15 mouse cellular contexts compared by ENCODE assay signal in genomic region chr12:40473709-40474108, GRCm38 (mm10). TPM values are rescaled to one million over a fixed set of nuclear protein-coding genes. Genes with fewer than 3 reads are reported as not detected.
A peak's percentile ranks its signal among the peaks of the same experiment; 100 is the strongest.
DNase-seq lines count a peak whose midpoint lies in the region; ATAC-seq and TF ChIP-seq lines count a peak whose summit lies in the region.
"Had no signal": no experiment of that assay in that cellular context is flagged by ENCODE, and none has a peak within 500 bp of the region (broad histone marks: within the 10 kb centered on the region; RNA-seq: fewer than 3 reads in every experiment).

No protein-coding gene starts in this region.

- POLR2A ChIA-PET in Patski (lab: Charles Lee), result no interaction called here

- DNase-seq in Muller cell, postnatal 12 days (ENCODE audit: inconsistent ontology term), result peak; percentile 45
- peak; percentile 24 for DNase-seq in Patski (ENCODE audit: low read depth, low spot score)
- no peak for DNase-seq in urinary bladder, postnatal 14 days (ENCODE audit: low spot score)
- DNase-seq: adrenal gland, postnatal 25 days; cerebellum, adult 18-20 months; cerebellum, adult 9-11 months; cerebellum, postnatal 36 days; gastrocnemius, postnatal 10 days had no signal

- H3K4me1 ChIP-seq in kidney, embryonic 14.5 days (ENCODE audit: control insufficient read depth, insufficient read depth, low read length), result peaks cover 22% of the 10 kb centered on the region
- peaks cover 24% of the 10 kb centered on the region for H3K4me1 ChIP-seq in kidney, embryonic 16.5 days (ENCODE audit: insufficient read depth, low read length)
- H3K4me1 ChIP-seq in embryonic facial prominence, embryonic 15.5 days, result peaks cover 27% of the 10 kb centered on the region

- CTCF ChIA-PET in Patski (lab: Charles Lee), result no interaction called here

- H3K9me3 ChIP-seq in kidney, embryonic 14.5 days (ENCODE audit: control insufficient read depth, low read length), result no peaks in the 10 kb centered on the region
- H3K9me3 ChIP-seq in kidney, embryonic 16.5 days (ENCODE audit: low read length), result no peaks in the 10 kb centered on the region
- H3K9me3 ChIP-seq in embryonic facial prominence, embryonic 15.5 days (replicated peaks), result no peaks in the 10 kb centered on the region
- H3K9me3 ChIP-seq: forebrain, embryonic 15.5 days; heart, embryonic 12.5 days; hindbrain, embryonic 13.5 days; intestine, embryonic 15.5 days had no signal

- no peak overlapping the region for H3K4me2 ChIP-seq in kidney, embryonic 14.5 days (replicated peaks; ENCODE audit: low read depth, low read length)
- H3K4me2 ChIP-seq in kidney, embryonic 16.5 days (replicated peaks; ENCODE audit: low read depth, low read length), result no peak overlapping the region
- H3K4me2 ChIP-seq in embryonic facial prominence, embryonic 15.5 days (replicated peaks), result no peak overlapping the region
- H3K4me2 ChIP-seq: forebrain, embryonic 15.5 days; hindbrain, embryonic 13.5 days; intestine, embryonic 15.5 days had no signal

- WGBS in kidney, embryonic 14.5 days, result 12% methylated on average over 2 of the region's 2 CpGs
- WGBS in kidney, embryonic 16.5 days, result 36% methylated on average over 2 of the region's 2 CpGs
- 32% methylated on average over 2 of the region's 2 CpGs for WGBS in embryonic facial prominence, embryonic 15.5 days

- no peak overlapping the region for H3K9ac ChIP-seq in kidney, embryonic 14.5 days (ENCODE audit: low read depth, low read length)
- no peak overlapping the region for H3K9ac ChIP-seq in kidney, embryonic 16.5 days (replicated peaks; ENCODE audit: low read length)
- no peak overlapping the region for H3K9ac ChIP-seq in embryonic facial prominence, embryonic 15.5 days
- H3K9ac ChIP-seq: forebrain, embryonic 15.5 days; heart, embryonic 12.5 days; hindbrain, embryonic 13.5 days; intestine, embryonic 15.5 days had no signal

- H3K27ac ChIP-seq in kidney, embryonic 14.5 days (ENCODE audit: low read depth, low read length), result 0 out of 2 replicates have a peak overlapping the region, but pooled peaks have one; percentile 32
- no peak overlapping the region for H3K27ac ChIP-seq in kidney, embryonic 16.5 days (ENCODE audit: low read length)
- no peak overlapping the region for H3K27ac ChIP-seq in embryonic facial prominence, embryonic 15.5 days (replicated peaks)
- H3K27ac ChIP-seq: forebrain, embryonic 15.5 days; intestine, embryonic 15.5 days had no signal

- no peaks in the 10 kb centered on the region for H3K27me3 ChIP-seq in kidney, embryonic 14.5 days (ENCODE audit: control insufficient read depth, insufficient read depth, low read length)
- H3K27me3 ChIP-seq in kidney, embryonic 16.5 days (ENCODE audit: insufficient read depth, low read length), result no peaks in the 10 kb centered on the region
- no peaks in the 10 kb centered on the region for H3K27me3 ChIP-seq in Patski
- H3K27me3 ChIP-seq in embryonic facial prominence, embryonic 15.5 days, result no peaks in the 10 kb centered on the region
- H3K27me3 ChIP-seq: forebrain, embryonic 15.5 days; heart, embryonic 12.5 days; hindbrain, embryonic 13.5 days; intestine, embryonic 15.5 days had no signal

- ATAC-seq in kidney, embryonic 14.5 days (ENCODE audit: low FRiP score, low TSS enrichment), result no peak
- ATAC-seq in kidney, embryonic 16.5 days (ENCODE audit: low FRiP score, low TSS enrichment), result no peak
- ATAC-seq in Patski, result peak; percentile 60
- peak; percentile 78 for ATAC-seq in embryonic facial prominence, embryonic 15.5 days (ENCODE audit: insufficient number of reproducible peaks, low FRiP score, low TSS enrichment, low read depth)
- ATAC-seq: forebrain, embryonic 15.5 days; intestine, embryonic 15.5 days had no signal

- no peak for TF ChIP-seq CTCF in Patski (IDR thresholded peaks at IDR 0.05)

- no peak overlapping the region for H3K4me3 ChIP-seq in kidney, embryonic 14.5 days (ENCODE audit: low read length)
- H3K4me3 ChIP-seq in kidney, embryonic 16.5 days (ENCODE audit: low read length), result no peak overlapping the region
- no peak overlapping the region for H3K4me3 ChIP-seq in embryonic facial prominence, embryonic 15.5 days (replicated peaks)
- H3K4me3 ChIP-seq: forebrain, embryonic 15.5 days; heart, embryonic 12.5 days; hindbrain, embryonic 13.5 days; intestine, embryonic 15.5 days had no signal

- in situ Hi-C loops in Patski (cut with MboI; ENCODE audit: low pct_unique_long_range_greater_than_20kb), result no loop called here

- no peaks in the 10 kb centered on the region for H3K36me3 ChIP-seq in kidney, embryonic 14.5 days (ENCODE audit: control insufficient read depth, insufficient read depth, low read length)
- no peaks in the 10 kb centered on the region for H3K36me3 ChIP-seq in kidney, embryonic 16.5 days (ENCODE audit: insufficient read depth, low read length)
- no peaks in the 10 kb centered on the region for H3K36me3 ChIP-seq in embryonic facial prominence, embryonic 15.5 days
- H3K36me3 ChIP-seq: forebrain, embryonic 15.5 days; heart, embryonic 12.5 days; hindbrain, embryonic 13.5 days; intestine, embryonic 15.5 days had no signal

RNA-seq across cellular contexts. Expression of gene Dock4, which starts 28.0 kb away (rescaled TPM):
- 12.2 and 17.9 TPM in 2 replicates for polyA plus RNA-seq in kidney, embryonic 14.5 days (2014; fragmentation: Nextera tagmentation; extraction: Ambion mirVana)
- polyA plus RNA-seq in kidney, embryonic 16.5 days (2015; fragmentation: Nextera tagmentation; extraction: Ambion mirVana), result 13.3 and 18.4 TPM in 2 replicates
- polyA plus RNA-seq in Patski (2021), result 2.9 TPM
- polyA plus RNA-seq in embryonic facial prominence, embryonic 15.5 days (2015; fragmentation: Nextera tagmentation; extraction: Ambion mirVana), result 12.3 and 12.9 TPM in 2 replicates

RNA-seq across cellular contexts. Expression of gene Zfp277, which starts 28.0 kb away (rescaled TPM):
- 48.4 and 51.9 TPM in 2 replicates for polyA plus RNA-seq in kidney, embryonic 14.5 days (2014; fragmentation: Nextera tagmentation; extraction: Ambion mirVana)
- polyA plus RNA-seq in kidney, embryonic 16.5 days (2015; fragmentation: Nextera tagmentation; extraction: Ambion mirVana), result 42.4 and 42.8 TPM in 2 replicates
- polyA plus RNA-seq in Patski (2021), result 20.1 TPM
- 31.4 and 33.7 TPM in 2 replicates for polyA plus RNA-seq in embryonic facial prominence, embryonic 15.5 days (2015; fragmentation: Nextera tagmentation; extraction: Ambion mirVana)

Comparison
In these comparisons a context has a peak if more than half of its experiments do, and no peak if none do; other contexts are left out.
1. ATAC-seq: peak in Patski (single experiment) and embryonic facial prominence, embryonic 15.5 days (single experiment); none in kidney, embryonic 14.5 days (single experiment) and kidney, embryonic 16.5 days (single experiment).